ENCODE assay signal across 8 mouse cellular contexts in the genomic region with DNA sequence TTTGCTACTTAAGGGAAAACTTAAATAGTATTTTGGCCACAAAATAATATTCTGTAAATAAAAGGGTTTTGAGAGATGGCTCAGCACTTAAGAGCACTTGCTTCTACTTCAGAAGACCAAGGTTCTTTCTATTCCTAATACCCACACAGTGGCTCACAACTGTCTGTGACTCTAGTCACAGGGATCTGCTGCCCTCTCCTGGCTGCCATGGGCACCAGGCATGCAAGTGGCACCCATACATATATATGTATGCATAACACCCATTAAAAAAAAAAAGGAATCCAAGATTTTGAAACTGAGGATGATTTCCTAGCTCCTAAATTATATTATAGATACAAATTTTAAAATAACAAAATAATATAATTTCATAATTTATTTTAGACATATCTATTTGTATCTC. TPM values are rescaled to one million over a fixed set of nuclear protein-coding genes. Genes with fewer than 3 reads are reported as not detected.
DNase-seq lines count a peak whose midpoint lies in the region; ATAC-seq and TF ChIP-seq lines count a peak whose summit lies in the region.

No protein-coding gene starts in this region.

- DNase-seq in forebrain, embryonic 11.5 days (ENCODE audit: low spot score) = no peak
- DNase-seq in right cerebral cortex, postnatal 10 days (ENCODE audit: low spot score in 2 of 2) = peak; percentile 36 to 45
- DNase-seq in right cerebral cortex, adult 2 months (ENCODE audit: low spot score in 2 of 2) = no peak
- DNase-seq in embryonic facial prominence, embryonic 14.5 days (ENCODE audit: low spot score) = peak; percentile 41
- DNase-seq in liver, postnatal 0 days = peak; percentile 41
- peak; percentile 34 to 40 for DNase-seq in spleen, postnatal 36 days (ENCODE audit: low spot score in 2 of 2)
- no peak for DNase-seq in frontal cortex, postnatal 14 days (ENCODE audit: low spot score in 2 of 2)

- no peaks in the 10 kb centered on the region for H3K9me3 ChIP-seq in forebrain, embryonic 11.5 days (ENCODE audit: control insufficient read depth, low read length)
- H3K9me3 ChIP-seq in forebrain, embryonic 12.5 days = no peaks in the 10 kb centered on the region
- no peaks in the 10 kb centered on the region for H3K9me3 ChIP-seq in embryonic facial prominence, embryonic 14.5 days (ENCODE audit: control insufficient read depth, low read length)
- no peaks in the 10 kb centered on the region for H3K9me3 ChIP-seq in liver, postnatal 0 days (ENCODE audit: low read length)

- no peaks in the 10 kb centered on the region for H3K27me3 ChIP-seq in forebrain, embryonic 11.5 days (ENCODE audit: control insufficient read depth, insufficient read depth, low read length)
- no peaks in the 10 kb centered on the region for H3K27me3 ChIP-seq in forebrain, embryonic 12.5 days
- no peaks in the 10 kb centered on the region for H3K27me3 ChIP-seq in embryonic facial prominence, embryonic 14.5 days (replicated peaks; ENCODE audit: control insufficient read depth, insufficient read depth, low read length)
- H3K27me3 ChIP-seq in liver, postnatal 0 days (ENCODE audit: insufficient read depth, low read length) = no peaks in the 10 kb centered on the region

- H3K4me2 ChIP-seq in forebrain, embryonic 11.5 days (ENCODE audit: low read depth, low read length, severe bottlenecking) = no peak overlapping the region
- no peak overlapping the region for H3K4me2 ChIP-seq in forebrain, embryonic 12.5 days
- no peak overlapping the region for H3K4me2 ChIP-seq in embryonic facial prominence, embryonic 14.5 days (ENCODE audit: low read depth, low read length)
- no peak overlapping the region for H3K4me2 ChIP-seq in liver, postnatal 0 days (ENCODE audit: low read depth, low read length)

- TF ChIP-seq CTCF in liver, postnatal 0 days (IDR thresholded peaks at IDR 0.05; ENCODE audit: low read depth) = peak; percentile 66

- H3K9ac ChIP-seq in forebrain, embryonic 11.5 days (ENCODE audit: low read length) = no peak overlapping the region
- H3K9ac ChIP-seq in forebrain, embryonic 12.5 days = no peak overlapping the region
- no peak overlapping the region for H3K9ac ChIP-seq in embryonic facial prominence, embryonic 14.5 days (ENCODE audit: low read depth, low read length)
- H3K9ac ChIP-seq in liver, postnatal 0 days (replicated peaks) = no peak overlapping the region

- no peaks in the 10 kb centered on the region for H3K4me1 ChIP-seq in forebrain, embryonic 11.5 days (replicated peaks; ENCODE audit: control insufficient read depth, insufficient read depth, low read length)
- no peaks in the 10 kb centered on the region for H3K4me1 ChIP-seq in forebrain, embryonic 12.5 days
- no peaks in the 10 kb centered on the region for H3K4me1 ChIP-seq in embryonic facial prominence, embryonic 14.5 days (ENCODE audit: control insufficient read depth, insufficient read depth, low read length)
- no peaks in the 10 kb centered on the region for H3K4me1 ChIP-seq in liver, postnatal 0 days (ENCODE audit: insufficient read depth)

- ATAC-seq in forebrain, embryonic 11.5 days (replicated peaks; ENCODE audit: low FRiP score) = peak; percentile 77
- ATAC-seq in forebrain, embryonic 12.5 days (ENCODE audit: low FRiP score) = no peak
- no peak for ATAC-seq in embryonic facial prominence, embryonic 14.5 days (ENCODE audit: low read depth)
- no peak for ATAC-seq in liver, postnatal 0 days

- TF ChIP-seq EP300 in liver, postnatal 0 days (IDR thresholded peaks at IDR 0.05; ENCODE audit: low read depth) = no peak

- H3K27ac ChIP-seq in forebrain, embryonic 11.5 days (ENCODE audit: low read depth, low read length) = no peak overlapping the region
- H3K27ac ChIP-seq in forebrain, embryonic 12.5 days = no peak overlapping the region
- no peak overlapping the region for H3K27ac ChIP-seq in embryonic facial prominence, embryonic 14.5 days (replicated peaks; ENCODE audit: low read depth, low read length)
- H3K27ac ChIP-seq in liver, postnatal 0 days (ENCODE audit: low read depth) = no peak overlapping the region

- no peak overlapping the region for H3K4me3 ChIP-seq in forebrain, embryonic 11.5 days (ENCODE audit: low read depth, low read length)
- H3K4me3 ChIP-seq in forebrain, embryonic 12.5 days (replicated peaks) = no peak overlapping the region
- no peak overlapping the region for H3K4me3 ChIP-seq in embryonic facial prominence, embryonic 14.5 days (ENCODE audit: low read depth, low read length)
- no peak overlapping the region for H3K4me3 ChIP-seq in liver, postnatal 0 days (ENCODE audit: low read depth, low read length)

- peaks cover 6% of the 10 kb centered on the region; the same call in 1 of the 2 replicates for H3K36me3 ChIP-seq in forebrain, embryonic 11.5 days (ENCODE audit: control insufficient read depth, insufficient read depth, low read length)
- peaks cover 57% of the 10 kb centered on the region for H3K36me3 ChIP-seq in forebrain, embryonic 12.5 days (replicated peaks)
- H3K36me3 ChIP-seq in embryonic facial prominence, embryonic 14.5 days (ENCODE audit: control insufficient read depth, insufficient read depth, low read length) = peaks cover 69% of the 10 kb centered on the region
- peaks cover 38% of the 10 kb centered on the region for H3K36me3 ChIP-seq in liver, postnatal 0 days (replicated peaks; ENCODE audit: insufficient read depth, low read length)

RNA-seq across cellular contexts. Expression of a gene that starts 10.8 kb away (rescaled TPM):
- 9.3 and 10.4 TPM in 2 replicates for polyA plus RNA-seq in forebrain, embryonic 11.5 days (2014; fragmentation: Nextera tagmentation; extraction: Ambion mirVana)
- polyA plus RNA-seq in forebrain, embryonic 12.5 days (2016; fragmentation: Nextera tagmentation; extraction: Ambion mirVana) = 6.9 and 11.1 TPM in 2 replicates
- polyA plus RNA-seq in embryonic facial prominence, embryonic 14.5 days (2014; fragmentation: Nextera tagmentation; extraction: Ambion mirVana) = 5.7 and 6.5 TPM in 2 replicates
- 2.0 and 2.1 TPM in 2 replicates for polyA plus RNA-seq in liver, postnatal 0 days (2015; fragmentation: Nextera tagmentation; extraction: Ambion mirVana)

RNA-seq across cellular contexts. Expression of a gene that starts 11.3 kb away (rescaled TPM):
- polyA plus RNA-seq in forebrain, embryonic 11.5 days (2014; fragmentation: Nextera tagmentation; extraction: Ambion mirVana) = 241 and 261 TPM in 2 replicates
- 227 and 240 TPM in 2 replicates for polyA plus RNA-seq in forebrain, embryonic 12.5 days (2016; fragmentation: Nextera tagmentation; extraction: Ambion mirVana)
- 177 and 179 TPM in 2 replicates for polyA plus RNA-seq in embryonic facial prominence, embryonic 14.5 days (2014; fragmentation: Nextera tagmentation; extraction: Ambion mirVana)
- polyA plus RNA-seq in liver, postnatal 0 days (2015; fragmentation: Nextera tagmentation; extraction: Ambion mirVana) = 113 and 123 TPM in 2 replicates

RNA-seq across cellular contexts. Expression of a gene that starts 36.1 kb away (rescaled TPM):
- polyA plus RNA-seq in forebrain, embryonic 11.5 days (2014; fragmentation: Nextera tagmentation; extraction: Ambion mirVana) = not detected in 2 replicates
- polyA plus RNA-seq in forebrain, embryonic 12.5 days (2016; fragmentation: Nextera tagmentation; extraction: Ambion mirVana) = not detected in 2 replicates
- polyA plus RNA-seq in embryonic facial prominence, embryonic 14.5 days (2014; fragmentation: Nextera tagmentation; extraction: Ambion mirVana) = 0.49 TPM in 1 of 2 replicates, not detected in the other
- polyA plus RNA-seq in liver, postnatal 0 days (2015; fragmentation: Nextera tagmentation; extraction: Ambion mirVana) = not detected in 2 replicates

Comparison
In these comparisons a context has a peak if more than half of its experiments do, and no peak if none do; other contexts are left out.
1. DNase-seq: peak in right cerebral cortex, postnatal 10 days (2 of 2), embryonic facial prominence, embryonic 14.5 days (single experiment), liver, postnatal 0 days (single experiment) and spleen, postnatal 36 days (2 of 2); none in forebrain, embryonic 11.5 days (single experiment), right cerebral cortex, adult 2 months (0 of 2) and frontal cortex, postnatal 14 days (0 of 2).